Mouse (Mus musculus) ovary, postnatal 10 days (tissue): ENCODE measurements around the gene Slc30a2.
A peak's percentile ranks its signal among the peaks of the same experiment; 100 is the strongest.
"Not testable (repeated sequence)": the region's sequence is repeated elsewhere in the genome, so short reads cannot be mapped to it uniquely, and the experiment has no call there.

ENCODE experiments used
- DNase-seq: peaks from one replicate; pipeline ENCODE4 v3.0.0; 2022; ENCODE audit warnings: low spot score

The Slc30a2 gene

DNA sequence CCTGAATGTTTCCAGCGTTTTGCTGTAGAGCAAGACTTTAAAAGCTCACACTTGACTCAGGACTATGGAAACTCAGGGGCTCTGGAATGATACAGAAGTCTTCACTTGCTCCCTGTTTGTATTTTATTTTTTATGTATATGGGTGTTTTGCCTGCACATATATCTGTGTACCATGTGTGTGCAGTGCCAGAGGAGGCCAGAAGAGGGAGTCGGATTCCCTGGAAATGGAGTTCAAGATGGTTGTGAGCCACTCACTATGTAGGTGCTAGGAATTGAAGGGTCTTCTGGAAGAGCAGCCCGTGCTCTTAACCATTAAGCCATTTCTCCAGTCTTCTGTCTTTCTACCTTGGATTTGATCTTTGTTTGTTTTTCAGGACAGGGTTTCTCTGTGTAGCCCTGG, 21.5 kb upstream of the Slc30a2 start:
- no peak for DNase-seq

DNA sequence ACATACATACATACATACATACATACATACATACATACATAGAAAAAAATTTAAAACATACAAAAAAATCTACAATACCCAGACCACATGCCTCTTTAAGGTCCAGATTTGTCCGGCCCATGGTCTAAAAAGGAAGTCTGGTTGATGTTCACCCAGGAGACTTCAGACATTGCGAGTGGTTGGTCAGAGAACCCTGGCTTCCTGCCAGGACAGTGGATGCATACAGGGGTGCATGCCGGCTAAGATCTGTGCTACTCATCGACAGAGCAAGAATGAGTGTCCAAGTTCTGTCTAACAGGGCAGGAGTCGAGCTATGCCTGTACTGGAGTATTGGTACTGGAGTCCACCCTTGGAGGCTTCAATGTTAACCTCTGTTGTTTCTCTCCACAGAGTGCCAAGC, 18.3 kb upstream of the Slc30a2 start:
- DNase-seq = no peak

DNA sequence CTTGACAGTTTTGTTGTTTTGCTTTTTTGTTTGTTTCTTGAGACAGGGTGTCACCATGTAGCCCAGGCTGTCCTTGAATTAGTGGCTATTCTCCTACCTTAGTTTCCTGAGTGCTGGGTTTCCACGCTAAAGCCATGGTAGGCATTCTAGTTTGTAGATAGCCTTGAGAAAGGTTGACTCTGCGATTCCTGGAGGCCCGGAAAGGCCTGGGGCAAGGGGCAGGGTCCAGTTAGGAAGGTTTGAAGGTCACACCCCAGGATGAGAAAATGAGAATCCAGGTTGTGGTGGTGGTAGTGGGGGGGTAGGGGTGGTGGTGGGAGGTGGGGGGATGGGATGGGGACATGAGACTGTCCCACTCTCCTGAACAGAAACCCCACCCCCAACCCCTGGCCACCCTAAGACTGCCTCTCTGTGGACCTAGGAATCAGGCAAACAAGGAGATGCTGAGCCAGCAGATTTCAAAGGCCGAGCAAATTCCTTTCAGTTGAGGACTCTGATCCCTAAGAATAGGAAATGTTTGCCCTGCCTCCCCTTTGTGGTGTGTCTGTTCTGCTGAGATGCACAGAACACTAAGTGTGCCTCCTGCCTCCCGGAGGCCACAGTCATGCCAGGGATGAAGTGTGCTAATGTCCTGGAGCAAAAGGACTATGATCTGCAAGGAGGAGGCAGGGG, 16.0 kb upstream of the Slc30a2 start:
- no peak for DNase-seq

DNA sequence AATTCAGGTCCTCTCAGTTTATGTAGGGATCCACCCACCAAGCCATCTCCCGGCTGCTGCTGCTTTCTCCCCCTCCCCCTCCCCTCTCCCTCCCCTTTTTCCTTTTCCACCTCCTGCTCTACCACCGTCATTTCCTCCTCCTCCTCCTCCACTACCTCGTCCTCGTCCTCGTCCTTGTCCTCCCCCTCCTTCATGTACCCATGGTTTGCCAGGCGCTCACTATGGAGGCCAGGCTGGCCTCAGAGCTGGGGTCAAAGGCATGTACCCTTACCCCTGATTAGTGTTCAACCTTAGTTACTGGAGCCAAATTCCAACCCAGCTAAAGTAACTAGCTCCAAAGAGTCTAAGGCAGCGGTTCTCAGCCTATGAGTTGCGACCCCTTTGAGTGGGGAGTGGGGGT, 14.8 kb upstream of the Slc30a2 start:
- no peak for DNase-seq

DNA sequence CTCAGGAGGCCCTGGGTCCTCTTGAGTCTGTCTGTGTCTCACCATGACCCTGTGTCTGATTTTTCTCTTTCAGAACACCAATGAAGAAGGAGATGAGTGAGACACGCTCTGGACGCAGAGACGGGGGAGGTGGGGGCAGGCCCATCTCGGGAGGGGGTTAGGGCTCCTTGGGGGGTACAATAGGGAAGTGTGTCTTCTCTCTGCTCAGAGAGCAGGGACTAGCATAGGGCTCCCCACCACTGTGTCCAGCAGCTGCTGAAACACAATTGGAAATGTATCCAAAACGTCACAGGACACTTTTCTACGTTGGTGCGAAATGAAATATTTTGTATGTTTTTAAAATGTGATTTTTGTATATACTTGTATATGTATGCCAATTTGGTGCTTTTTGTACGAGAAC, 14.1 kb upstream of the Slc30a2 start:
- DNase-seq = no peak

DNA sequence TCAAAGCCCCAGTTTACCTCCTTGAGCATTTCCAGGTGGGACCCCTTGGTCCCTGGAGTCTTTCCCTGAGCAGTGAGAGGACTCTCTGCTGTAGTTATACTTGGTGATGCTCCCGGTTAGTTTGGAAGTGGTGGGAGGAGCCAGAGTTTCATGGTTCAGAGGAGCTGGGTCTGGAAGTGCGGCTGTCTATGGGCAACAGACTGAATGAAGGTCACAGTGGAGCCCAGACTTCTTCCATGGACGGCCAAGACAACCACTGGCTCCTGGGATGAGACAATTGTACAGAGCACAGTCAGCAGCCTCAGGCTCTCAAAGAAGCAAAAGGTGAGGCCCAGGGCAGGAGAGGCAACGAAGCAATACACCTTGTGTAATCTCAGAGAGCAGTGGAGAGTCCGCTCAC, 12.7 kb upstream of the Slc30a2 start:
- no peak for DNase-seq

DNA sequence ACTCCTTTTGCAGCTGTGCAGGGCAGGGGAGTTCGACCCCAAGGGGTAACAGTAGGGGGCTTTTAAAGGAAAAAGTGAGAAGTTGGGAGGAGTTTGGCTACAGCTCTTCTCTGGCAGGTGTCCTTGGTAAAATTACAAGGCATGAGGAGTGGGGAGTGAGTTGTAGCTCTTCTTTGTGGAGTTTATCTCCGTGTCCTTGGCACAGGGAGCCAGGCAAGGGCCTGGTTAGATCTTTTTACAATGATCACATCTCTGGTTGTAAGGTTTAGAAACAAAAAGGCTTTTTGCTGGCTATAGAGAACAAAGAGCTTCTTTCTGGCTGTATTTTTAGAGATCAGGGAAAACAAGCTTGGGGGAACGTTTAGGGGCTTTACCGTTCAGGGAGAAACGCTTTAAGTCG, 1.8 kb upstream of the Slc30a2 start:
- DNase-seq = not testable (repeated sequence)

DNA sequence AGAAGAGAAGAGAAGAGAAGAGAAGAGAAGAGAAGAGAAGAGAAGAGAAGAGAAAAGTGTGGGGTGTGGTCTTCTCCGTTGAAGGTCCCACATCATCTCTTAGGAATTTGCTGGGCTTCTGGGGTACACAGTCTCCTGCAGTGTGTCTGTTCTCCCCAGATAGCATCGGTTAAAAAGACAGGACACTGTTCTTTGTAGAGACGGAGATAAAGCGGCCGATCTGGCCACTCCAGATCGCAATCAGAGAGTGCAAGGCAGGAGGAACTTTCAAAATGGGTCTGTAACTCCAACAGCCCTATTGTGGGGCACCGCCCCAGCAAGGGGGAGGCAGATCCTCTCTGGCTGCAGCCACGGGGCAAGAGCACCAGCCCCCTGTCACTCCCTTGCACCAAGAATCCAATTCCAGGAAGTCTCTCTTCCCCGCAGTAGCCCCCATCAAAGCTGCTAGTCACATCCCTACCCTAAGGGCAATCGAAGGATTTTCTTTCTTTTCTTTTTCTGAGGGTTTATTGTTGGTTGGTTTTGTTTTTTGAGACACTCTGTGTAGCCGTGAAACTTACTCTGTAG, 685 bp upstream of the Slc30a2 start:
- no peak for DNase-seq

DNA sequence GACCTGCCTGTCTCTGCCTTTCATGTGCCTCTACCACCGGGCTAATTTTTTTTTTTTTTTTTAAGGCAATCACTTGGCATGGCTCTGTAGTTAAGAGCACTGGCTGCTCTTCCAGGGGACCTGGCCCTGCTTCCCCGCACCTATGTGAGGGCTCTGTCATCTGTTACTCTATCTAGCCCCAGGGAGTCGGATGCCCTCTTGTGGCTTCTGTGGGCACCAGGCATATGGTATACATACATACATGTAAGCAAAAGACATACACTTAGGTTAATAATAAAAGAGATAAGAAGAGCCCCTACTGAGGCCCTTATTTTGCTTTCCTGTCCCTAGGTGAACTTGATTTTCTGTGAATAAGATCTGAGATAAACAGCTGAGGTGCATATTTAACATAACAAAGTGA, 1.6 kb downstream of the Slc30a2 start:
- no peak for DNase-seq

DNA sequence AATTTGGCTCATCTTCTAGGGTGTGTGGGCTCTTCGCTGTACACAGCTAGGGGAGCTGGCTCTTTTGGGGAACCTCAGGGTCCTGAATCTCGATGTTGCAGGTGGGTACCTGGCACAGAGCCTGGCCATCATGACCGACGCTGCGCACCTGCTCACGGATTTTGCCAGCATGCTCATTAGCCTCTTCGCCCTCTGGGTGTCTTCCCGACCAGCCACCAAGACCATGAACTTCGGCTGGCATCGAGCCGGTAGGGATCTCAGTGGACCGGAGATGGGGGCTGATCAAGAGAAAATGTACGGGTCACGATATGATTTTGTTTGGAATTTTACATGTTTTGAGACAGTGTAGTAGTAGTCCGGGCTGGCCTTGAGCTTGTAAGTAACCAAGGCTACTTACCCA, 2.8 kb downstream of the Slc30a2 start:
- DNase-seq = no peak

DNA sequence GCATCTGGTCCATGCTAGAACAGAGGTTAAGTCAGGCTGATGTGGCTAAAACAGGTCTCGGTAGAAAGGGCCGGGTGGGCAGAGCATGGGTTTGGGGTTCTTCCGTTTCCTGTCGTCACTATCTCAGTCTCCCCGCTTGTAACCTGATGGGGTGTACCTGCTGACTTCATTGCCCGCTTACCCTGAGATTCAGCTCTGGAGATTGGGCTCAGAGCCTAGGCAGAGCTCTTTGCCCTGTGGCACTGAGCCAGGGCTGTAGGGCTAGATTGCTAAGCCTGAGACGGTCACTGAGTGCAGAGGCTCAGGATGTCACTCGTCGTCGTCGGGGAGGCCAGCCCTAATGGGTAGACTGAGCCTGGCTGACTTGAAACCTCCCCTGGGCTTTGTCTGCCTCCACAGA, 5.1 kb downstream of the Slc30a2 start:
- DNase-seq = no peak

DNA sequence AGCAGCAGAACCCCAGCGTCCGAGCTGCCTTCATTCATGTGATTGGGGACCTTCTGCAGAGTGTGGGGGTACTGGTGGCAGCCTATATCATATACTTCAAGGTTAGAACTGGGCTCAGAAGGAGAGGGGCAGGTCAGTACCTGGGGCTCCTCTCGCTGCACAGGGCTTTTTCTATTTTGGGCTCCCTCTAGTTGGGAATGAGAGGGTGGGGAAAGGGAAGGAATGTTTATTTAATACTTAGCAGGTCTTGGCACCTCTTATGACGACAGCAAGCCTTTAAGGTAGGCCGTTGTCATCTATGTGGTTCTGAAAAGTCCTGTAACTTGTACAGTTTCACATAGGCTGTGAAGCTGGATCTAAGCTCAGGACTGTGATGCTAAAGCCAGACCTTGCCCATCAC, 5.6 kb downstream of the Slc30a2 start:
- no peak for DNase-seq

DNA sequence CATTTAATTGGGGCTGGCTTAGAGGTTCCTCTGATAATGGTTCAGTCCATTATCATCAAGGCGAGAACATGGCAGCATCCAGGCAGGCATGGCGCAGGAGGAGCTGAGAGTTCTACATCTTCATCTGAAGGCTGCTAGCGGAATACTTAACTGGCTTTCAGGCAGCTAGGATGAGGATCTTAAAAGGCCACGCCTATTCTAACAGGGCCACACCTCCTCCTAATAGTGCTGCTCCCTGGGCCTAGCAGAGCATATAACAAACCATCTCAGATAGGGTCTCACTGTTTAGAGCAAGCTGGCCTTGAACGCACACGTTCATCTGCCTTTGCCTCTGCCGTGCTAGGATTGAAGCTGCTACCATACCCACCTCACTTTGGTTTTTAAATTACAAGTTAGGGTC, 6.8 kb downstream of the Slc30a2 start:
- DNase-seq = no peak

DNA sequence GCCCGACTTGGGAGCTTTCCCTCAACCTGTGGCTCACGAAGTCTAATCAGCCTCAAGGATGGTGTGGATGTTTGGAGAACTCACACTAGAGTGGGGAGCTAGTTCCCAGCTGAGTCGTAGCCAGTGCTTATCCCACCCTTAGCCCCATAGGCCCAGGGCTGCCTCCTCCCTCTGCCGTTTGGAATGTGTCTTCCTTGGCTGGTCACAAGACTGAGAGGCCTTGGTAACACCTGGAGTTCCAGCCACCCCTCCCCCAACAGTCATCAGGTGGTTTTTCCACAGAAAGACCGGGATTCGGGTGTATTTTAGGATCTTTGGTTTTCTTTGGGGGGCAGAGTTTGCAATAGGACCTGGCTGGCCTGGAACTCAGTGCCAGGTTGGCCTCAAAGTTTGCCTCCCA, 7.7 kb downstream of the Slc30a2 start:
- DNase-seq = no peak

DNA sequence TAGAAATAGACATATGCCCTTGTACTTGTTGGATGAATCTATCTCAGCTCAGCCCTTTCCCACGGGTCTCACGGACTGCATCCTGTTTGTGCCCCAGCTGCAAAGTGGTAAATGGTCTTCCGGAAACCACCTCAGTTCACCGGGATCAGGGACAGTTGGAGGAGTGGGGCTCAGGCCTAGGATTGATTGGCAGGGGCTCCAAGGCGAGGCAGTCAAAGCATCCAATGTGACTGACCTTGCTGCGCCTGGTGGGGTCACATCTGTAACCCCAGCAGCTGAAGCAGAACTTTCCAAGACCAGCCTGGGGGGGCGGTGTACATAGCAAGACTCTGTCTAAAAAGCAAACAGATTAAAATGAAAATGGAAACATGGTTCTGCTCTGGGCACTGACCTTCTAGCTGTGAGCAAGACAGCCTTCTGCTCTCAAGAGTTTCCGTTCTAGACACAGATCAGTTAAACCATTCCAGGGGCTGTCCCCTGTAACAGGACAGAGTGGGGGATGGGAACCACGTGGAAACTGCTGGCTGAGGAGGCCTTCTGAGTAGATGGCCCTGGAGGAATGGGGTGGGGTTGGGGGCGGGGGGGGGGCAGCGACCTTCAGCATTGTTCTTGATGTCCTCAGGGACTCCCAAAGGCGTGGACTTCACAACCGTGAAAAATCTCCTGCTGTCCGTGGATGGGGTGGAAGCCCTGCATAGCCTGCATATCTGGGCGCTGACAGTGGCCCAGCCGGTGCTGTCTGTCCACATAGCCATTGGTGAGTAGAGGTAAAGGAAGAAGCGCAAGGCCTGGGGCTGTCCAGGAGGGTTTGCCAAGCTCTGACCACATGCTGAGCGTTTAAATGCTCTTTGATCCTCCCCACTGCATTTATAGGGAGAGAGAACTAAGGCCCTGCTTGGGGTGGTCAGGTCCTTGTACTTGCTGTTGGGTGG, 8.6 kb downstream of the Slc30a2 start:
- DNase-seq = no peak

DNA sequence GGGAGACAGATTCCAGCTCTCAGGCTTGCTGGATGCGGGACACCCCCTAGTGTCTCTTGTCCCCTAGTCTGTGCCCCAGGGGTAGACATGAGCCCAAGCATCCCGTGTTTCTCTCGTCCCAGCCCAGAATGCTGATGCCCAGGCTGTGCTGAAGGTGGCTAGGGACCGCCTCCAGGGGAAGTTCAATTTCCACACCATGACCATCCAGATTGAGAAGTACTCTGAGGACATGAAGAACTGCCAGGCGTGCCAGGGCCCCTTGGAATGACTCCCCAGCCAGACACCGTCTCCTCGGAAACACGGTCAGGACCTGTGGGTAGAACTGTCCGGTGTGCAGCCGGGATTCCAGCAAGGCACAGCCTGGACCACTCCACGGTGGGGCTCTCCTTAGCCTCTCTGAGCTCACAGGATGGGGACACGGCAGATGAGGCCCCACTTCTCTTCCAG, 9.3 kb downstream of the Slc30a2 start:
- DNase-seq = no peak

DNA sequence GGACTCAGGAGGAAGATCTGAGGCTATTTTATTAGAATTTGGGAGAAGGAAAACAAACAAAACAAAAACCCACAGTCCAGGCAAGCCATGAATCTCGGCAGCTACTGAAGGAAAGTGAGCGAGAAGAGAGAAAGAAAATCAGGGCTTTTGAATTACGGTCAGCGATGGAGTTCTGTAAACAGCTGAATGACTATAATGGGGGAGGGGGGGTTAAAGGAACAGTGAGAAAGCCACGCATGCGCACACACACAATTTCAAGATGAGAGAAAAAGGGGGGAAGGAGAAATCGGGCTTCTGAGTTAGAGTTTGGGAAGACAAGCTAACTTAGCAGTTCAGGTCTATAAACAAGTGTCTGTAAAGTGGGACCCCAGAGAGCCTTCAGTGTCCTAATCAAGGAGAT, 9.9 kb downstream of the Slc30a2 start:
- DNase-seq = no peak

DNA sequence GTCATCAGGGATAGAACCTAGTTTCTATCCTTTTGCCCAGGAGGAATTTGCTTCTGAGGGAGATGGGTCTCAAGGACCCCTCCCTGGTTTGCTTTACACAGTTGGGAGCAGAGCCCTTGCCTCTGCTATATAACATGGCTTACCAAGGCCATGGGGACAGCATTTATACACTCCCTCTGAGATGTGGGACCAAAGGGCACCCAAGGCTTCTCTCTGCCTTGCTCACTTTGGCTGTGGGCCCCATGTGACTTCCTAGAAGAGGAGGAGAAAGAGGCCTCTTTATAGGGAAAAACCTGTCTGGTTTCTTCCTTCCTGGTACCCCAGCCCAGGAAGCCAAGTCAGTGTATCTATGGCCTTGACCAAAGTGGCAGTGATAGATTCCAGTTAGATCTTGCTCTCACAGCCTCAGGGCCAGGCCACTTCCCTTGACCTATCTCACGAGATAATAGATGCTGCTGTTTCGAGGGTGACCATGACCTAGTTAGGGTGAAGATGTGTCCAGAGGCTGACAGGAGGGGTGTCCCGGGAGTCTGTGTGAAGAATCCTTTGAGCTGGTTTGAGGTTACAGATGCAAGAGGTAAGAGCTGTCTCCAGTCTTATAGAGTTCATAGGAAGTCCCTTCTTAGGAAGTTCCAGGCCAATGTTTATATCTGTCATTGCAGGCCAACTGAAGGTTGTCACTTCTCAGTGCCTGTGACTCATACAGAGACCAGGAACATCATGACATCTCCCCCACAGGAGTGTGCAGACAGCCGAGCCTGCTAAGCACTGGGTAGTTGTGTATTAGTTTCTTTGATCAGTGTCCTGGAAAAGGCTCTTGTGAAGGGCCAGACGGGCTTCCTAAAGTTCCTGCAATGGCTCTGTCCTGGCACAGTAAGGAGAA, 10.8 kb downstream of the Slc30a2 start:
- DNase-seq = no peak

DNA sequence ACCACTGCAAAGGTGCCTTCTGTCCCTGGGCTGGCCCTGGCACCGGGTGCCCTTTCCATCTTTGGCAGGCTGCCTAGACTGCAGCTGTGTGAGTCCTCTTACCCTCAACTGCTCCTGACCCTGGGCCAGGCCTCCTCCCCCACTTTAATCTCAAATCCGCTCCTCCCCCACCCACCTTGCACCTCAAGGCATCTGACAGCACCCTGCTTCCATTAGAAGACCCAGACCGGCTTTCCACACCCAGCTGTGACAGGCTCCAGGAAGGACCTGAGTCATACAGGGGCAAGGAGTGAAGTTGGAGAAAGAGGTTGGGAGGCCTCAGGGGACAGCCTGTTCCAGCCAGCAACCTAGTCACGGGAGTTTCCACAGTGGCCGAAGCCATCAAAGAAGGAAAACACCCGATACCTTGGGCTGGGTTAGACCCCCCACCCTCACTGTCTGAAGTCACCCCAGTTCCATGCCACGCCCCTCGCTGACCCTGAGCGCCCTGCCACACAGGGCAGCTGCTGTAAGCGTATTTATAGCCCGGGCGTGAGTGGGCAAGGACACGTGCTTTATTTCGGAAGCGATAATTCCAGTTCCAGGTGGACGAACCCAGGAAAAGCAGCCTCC, 13.0 kb downstream of the Slc30a2 start:
- DNase-seq = no peak

DNA sequence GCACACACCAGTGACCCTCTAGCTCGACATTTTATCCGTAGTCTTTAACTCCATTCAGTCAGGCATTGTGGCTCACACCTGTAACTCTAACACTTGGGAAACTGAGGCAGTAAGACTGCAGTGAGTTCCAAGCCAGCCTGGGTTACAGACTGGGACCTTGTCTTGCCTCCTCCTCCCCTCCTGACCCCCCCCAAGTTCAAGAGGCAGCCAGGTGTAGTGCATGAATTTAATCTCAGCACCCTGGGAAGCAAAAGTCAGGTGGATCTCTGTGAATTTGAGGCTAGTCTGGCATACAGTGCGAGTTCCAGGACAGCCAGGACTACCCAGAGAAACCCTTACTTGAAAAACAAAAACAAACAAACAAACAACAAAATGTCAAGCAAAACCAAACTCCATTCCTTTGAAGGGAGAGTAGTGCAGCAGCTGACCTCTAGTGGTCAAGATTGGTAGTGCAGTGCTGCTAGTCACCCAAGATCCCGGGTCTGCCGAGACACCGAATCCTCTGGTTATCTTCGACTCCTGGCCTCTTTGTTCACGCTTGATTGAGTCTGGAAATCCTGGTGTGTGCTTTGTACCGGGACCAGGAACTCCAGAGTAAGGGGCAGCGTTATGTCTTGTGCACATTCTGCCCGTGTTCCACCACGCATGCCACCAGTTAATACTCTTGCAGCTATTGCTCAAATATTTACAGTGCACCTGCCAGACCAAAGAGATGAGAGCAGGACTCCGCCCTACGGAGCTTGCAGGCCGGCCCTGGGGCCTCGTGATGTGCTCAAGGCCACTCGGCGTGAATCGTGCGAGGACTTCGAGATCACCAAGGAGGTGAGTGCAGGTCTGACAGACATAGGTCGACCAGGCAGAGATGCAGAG, 13.8 kb downstream of the Slc30a2 start:
- peak; percentile 46 for DNase-seq

DNA sequence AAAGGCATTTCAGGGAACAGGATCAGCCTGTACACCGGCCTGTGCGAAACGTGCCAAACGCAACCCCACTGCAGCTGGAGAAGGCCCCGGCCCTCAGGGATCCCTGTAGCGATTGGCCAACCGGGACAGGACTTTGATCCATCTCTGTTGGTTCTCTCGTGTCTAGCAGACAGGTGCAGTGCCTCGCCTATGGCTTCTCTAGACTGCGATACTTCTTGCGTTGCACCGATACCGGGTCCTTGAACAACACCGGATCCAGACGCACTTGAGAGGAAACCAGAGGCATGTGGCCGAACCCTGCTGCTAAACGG, 14.4 kb downstream of the Slc30a2 start:
- DNase-seq = no peak
